Mouse (Mus musculus) embryonic facial prominence, embryonic 15.5 days (tissue): Measurements from ENCODE around the gene Bptf. TPM values are rescaled to one million over a fixed set of nuclear protein-coding genes. Genes with fewer than 3 reads are reported as not detected.
"Not testable (repeated sequence)": the region's sequence is repeated elsewhere in the genome, so short reads cannot be mapped to it uniquely, and the experiment has no call there.

ENCODE experiments used
- ATAC-seq: fragments of 200-750 bp; cut with Nextera tagmentation; 2 replicates; pipeline ENCODE4 v1.8.0; 2017; ENCODE audit warnings: low read depth, moderate TSS enrichment; ENCODE audit not compliant: insufficient number of reproducible peaks, low FRiP score, low TSS enrichment
- H3K27ac ChIP-seq: fragments of 300-500 bp; sonication (generic); replicated peaks from 2 replicates; pipeline ENCODE4 v1.5.1; 2015; ENCODE audit warnings: mild to moderate bottlenecking, inconsistent platforms
- H3K27me3 ChIP-seq: fragments of 300-500 bp; sonication (generic); 2 replicates; pipeline ENCODE4 v1.6.1; 2015; ENCODE audit warnings: inconsistent platforms
- H3K36me3 ChIP-seq: fragments of 300-500 bp; sonication (generic); 2 replicates; pipeline ENCODE4 v1.6.1; 2015; ENCODE audit warnings: mild to moderate bottlenecking, inconsistent platforms
- H3K4me1 ChIP-seq: fragments of 300-500 bp; sonication (generic); 2 replicates; pipeline ENCODE4 v1.6.1; 2015; ENCODE audit warnings: inconsistent platforms
- H3K4me2 ChIP-seq: fragments of 300-500 bp; sonication (generic); replicated peaks from 2 replicates; pipeline ENCODE4 v1.6.1; 2015; ENCODE audit warnings: mild to moderate bottlenecking, inconsistent platforms
- H3K4me3 ChIP-seq: fragments of 300-500 bp; sonication (generic); replicated peaks from 2 replicates; pipeline ENCODE4 v1.5.1; 2015; ENCODE audit warnings: mild to moderate bottlenecking, inconsistent platforms
- H3K9ac ChIP-seq: fragments of 300-500 bp; sonication (generic); 2 replicates; pipeline ENCODE4 v1.6.1; 2015; ENCODE audit warnings: inconsistent platforms
- H3K9me3 ChIP-seq: fragments of 300-500 bp; sonication (generic); replicated peaks from 2 replicates; pipeline ENCODE4 v1.6.1; 2016; ENCODE audit warnings: inconsistent platforms
- WGBS: fragments of 180-500 bp; shearing (Covaris S2); methylation state at CpG from one replicate; pipeline ENCODE4 v1.1.7; 2015; 5-methylcytosine and 5-hydroxymethylcytosine counted together
- polyA plus RNA-seq: library from polyadenylated mRNA; unstranded; fragments of >200 nt; fragmentation: Nextera tagmentation; extraction: Ambion mirVana; gene quantifications from 2 replicates; pipeline ENCODE4 v1.2.1, GENCODE M21; 2015

The Bptf gene
- polyA plus RNA-seq, 1 experiment from 2014 or later: 29.5 TPM

- 80% methylated on average over 6 of the region's 6 CpGs for WGBS
- H3K4me1 ChIP-seq: peaks cover 2% of the 10 kb centered on the region
- no peak overlapping the region for H3K9ac ChIP-seq
- H3K4me3 ChIP-seq: no peak overlapping the region
- no peak overlapping the region for H3K27ac ChIP-seq
- no peaks in the 10 kb centered on the region for H3K36me3 ChIP-seq
- H3K4me2 ChIP-seq: no peak overlapping the region
- ATAC-seq: no peak
- H3K9me3 ChIP-seq: no peaks in the 10 kb centered on the region
- no peaks in the 10 kb centered on the region for H3K27me3 ChIP-seq
Measured at GRCm38 (mm10) chr11:107137593-107137992, 5.7 kb upstream of the Bptf start.

GRCm38 (mm10) chr11:107136458-107136857, 4.5 kb upstream of the Bptf start:
- not testable (repeated sequence) for H3K27ac ChIP-seq, H3K9me3 ChIP-seq, ATAC-seq, H3K4me3 ChIP-seq, H3K9ac ChIP-seq, H3K36me3 ChIP-seq, H3K4me2 ChIP-seq, H3K4me1 ChIP-seq, H3K27me3 ChIP-seq
- WGBS: 96% methylated on average over 10 of the region's 10 CpGs

- 45% methylated on average over 3 of the region's 3 CpGs for WGBS
- Histone ChIP-seq H3K4me1 (peaks cover 8% of the 10 kb centered on the region), H3K4me2 (no peak overlapping the region), H3K4me3 (no peak overlapping the region), H3K27ac (no peak overlapping the region), H3K9ac (no peak overlapping the region), H3K27me3 (no peaks in the 10 kb centered on the region), H3K36me3 (no peaks in the 10 kb centered on the region), H3K9me3 (no peaks in the 10 kb centered on the region)
- no peak for ATAC-seq
Measured at GRCm38 (mm10) chr11:107135741-107136140, 3.8 kb upstream of the Bptf start.

GRCm38 (mm10) chr11:107132426-107132825, 499 bp upstream of the Bptf start:
- Histone ChIP-seq H3K9ac (peak overlapping the region; percentile 50), H3K27ac (peak overlapping the region; percentile 95), H3K4me1 (peaks cover 23% of the 10 kb centered on the region), H3K4me3 (peak overlapping the region; percentile 72), H3K36me3 (no peaks in the 10 kb centered on the region), H3K9me3 (no peaks in the 10 kb centered on the region), H3K4me2 (peak overlapping the region; percentile 92), H3K27me3 (no peaks in the 10 kb centered on the region)
- WGBS: under 1% methylated on average over 16 of the region's 16 CpGs
- no peak; the same call in 1 of the 2 replicates for ATAC-seq

GRCm38 (mm10) chr11:107130879-107131748, 813 bp downstream of the Bptf start:
- Histone ChIP-seq H3K4me1 (peaks cover 25% of the 10 kb centered on the region), H3K9ac (peak overlapping the region; percentile 95), H3K4me2 (peak overlapping the region; percentile 92), H3K27me3 (no peaks in the 10 kb centered on the region), H3K4me3 (peak overlapping the region; percentile 72), H3K36me3 (no peaks in the 10 kb centered on the region), H3K9me3 (no peaks in the 10 kb centered on the region), H3K27ac (peak overlapping the region; percentile 95)
- under 1% methylated on average over 48 of the region's 65 CpGs for WGBS
- peak; percentile 53 for ATAC-seq

- H3K4me1 ChIP-seq: peaks cover 25% of the 10 kb centered on the region
- H3K36me3 ChIP-seq: no peaks in the 10 kb centered on the region
- peak overlapping the region; percentile 95 for H3K27ac ChIP-seq
- H3K9me3 ChIP-seq: no peaks in the 10 kb centered on the region
- WGBS: 2% methylated on average over 18 of the region's 18 CpGs
- H3K4me2 ChIP-seq: peak overlapping the region; percentile 92
- no peak for ATAC-seq
- H3K4me3 ChIP-seq: peak overlapping the region; percentile 72
- H3K9ac ChIP-seq: peak overlapping the region; percentile 95
- H3K27me3 ChIP-seq: no peaks in the 10 kb centered on the region
Measured at GRCm38 (mm10) chr11:107130221-107130788, 1.6 kb downstream of the Bptf start.

- Histone ChIP-seq H3K27ac (no peak overlapping the region), H3K36me3 (no peaks in the 10 kb centered on the region), H3K4me3 (peak overlapping the region; percentile 72), H3K9me3 (no peaks in the 10 kb centered on the region), H3K4me2 (peak overlapping the region; percentile 92), H3K4me1 (peaks cover 30% of the 10 kb centered on the region), H3K9ac (no peak overlapping the region), H3K27me3 (no peaks in the 10 kb centered on the region)
- no peak for ATAC-seq
- 12% methylated on average over 2 of the region's 2 CpGs for WGBS
Measured at GRCm38 (mm10) chr11:107129641-107130040, 2.3 kb downstream of the Bptf start.

- not testable (repeated sequence) for H3K27ac ChIP-seq, H3K4me2 ChIP-seq, H3K4me3 ChIP-seq, H3K36me3 ChIP-seq, H3K9ac ChIP-seq, H3K27me3 ChIP-seq, H3K9me3 ChIP-seq, ATAC-seq
- 77% methylated on average over 1 of the region's 2 CpGs for WGBS
- H3K4me1 ChIP-seq: peaks cover 35% of the 10 kb centered on the region
Measured at GRCm38 (mm10) chr11:107126716-107127115, 5.2 kb downstream of the Bptf start.

- H3K4me2 ChIP-seq: no peak overlapping the region
Measured at GRCm38 (mm10) chr11:107125011-107125410, 6.9 kb downstream of the Bptf start.

GRCm38 (mm10) chr11:107124327-107124731, 7.6 kb downstream of the Bptf start:
- WGBS: 17% methylated on average over 7 of the region's 7 CpGs
- H3K27ac ChIP-seq: no peak overlapping the region
- no peak overlapping the region for H3K9ac ChIP-seq
- no peak overlapping the region; the same call in 1 of the 2 replicates for H3K4me2 ChIP-seq
- 0 out of 2 replicates have a peak, but pooled peaks have one; percentile 29 for ATAC-seq
- no peaks in the 10 kb centered on the region for H3K9me3 ChIP-seq
- H3K27me3 ChIP-seq: no peaks in the 10 kb centered on the region
- no peaks in the 10 kb centered on the region for H3K36me3 ChIP-seq
- no peak overlapping the region for H3K4me3 ChIP-seq
- peaks cover 26% of the 10 kb centered on the region for H3K4me1 ChIP-seq

More at GRCm38 (mm10) chr11:107125011-107125410, 6.9 kb downstream of the Bptf start:
- Histone ChIP-seq H3K27me3 (no peaks in the 10 kb centered on the region), H3K9me3 (no peaks in the 10 kb centered on the region), H3K36me3 (no peaks in the 10 kb centered on the region), H3K4me3 (no peak overlapping the region), H3K27ac (no peak overlapping the region), H3K9ac (no peak overlapping the region), H3K4me1 (peaks cover 32% of the 10 kb centered on the region)
- 83% methylated on average over 4 of the region's 4 CpGs for WGBS
- no peak for ATAC-seq

GRCm38 (mm10) chr11:107117789-107118188, 14.1 kb downstream of the Bptf start:
- no peak overlapping the region for H3K9ac ChIP-seq
- H3K27me3 ChIP-seq: no peaks in the 10 kb centered on the region
- no peaks in the 10 kb centered on the region for H3K9me3 ChIP-seq
- no peak overlapping the region for H3K27ac ChIP-seq
- no peak overlapping the region for H3K4me3 ChIP-seq
- H3K36me3 ChIP-seq: no peaks in the 10 kb centered on the region
- ATAC-seq: no peak
- no peak overlapping the region for H3K4me2 ChIP-seq
- WGBS: 74% methylated on average over 12 of the region's 12 CpGs
- peaks cover 20% of the 10 kb centered on the region for H3K4me1 ChIP-seq
